Mouse (Mus musculus): ENCODE data around the gene Gm4881. TPM values are rescaled to one million over a fixed set of nuclear protein-coding genes. Genes with fewer than 3 reads are reported as not detected.

Gene Gm4881
- polyA plus RNA-seq, 1 experiment, result not detected

GRCm38 (mm10) chr7:24955226-24955625 lies 10.9 kb upstream of the Gm4881 start:
- Histone ChIP-seq H3K4me3 (ENCODE audit: low read depth, low read length) (peak overlapping the region; percentile 56), H3K4me1 (ENCODE audit: control insufficient read depth, insufficient read depth, insufficient read length, low read length) (peaks cover 6% of the 10 kb centered on the region), H3K36me3 (ENCODE audit: control insufficient read depth, insufficient read depth, low read length) (no peaks in the 10 kb centered on the region), H3K27me3 (ENCODE audit: control insufficient read depth, insufficient read depth, low read length) (peaks cover 39% of the 10 kb centered on the region), H3K27ac (ENCODE audit: insufficient read depth, low read depth, low read length) (no peak overlapping the region)
- TF ChIP-seq CTCF (IDR thresholded peaks at IDR 0.05; ENCODE audit: extremely low read depth, insufficient read length, insufficient replicate concordance, low read depth, low read length) (no peak), POLR2A (IDR thresholded peaks at IDR 0.05; ENCODE audit: low read depth, low read length) (no peak)
- WGBS, result 14% methylated on average over 30 of the region's 33 CpGs

- WGBS, result 4% methylated on average over 30 of the region's 30 CpGs
- no peak for TF ChIP-seq CTCF (IDR thresholded peaks at IDR 0.05; ENCODE audit: extremely low read depth, insufficient read length, insufficient replicate concordance, low read depth, low read length)
- TF ChIP-seq POLR2A (IDR thresholded peaks at IDR 0.05; ENCODE audit: low read depth, low read length), result no peak
- H3K4me3 ChIP-seq (ENCODE audit: low read depth, low read length), result peak overlapping the region; percentile 56
- H3K36me3 ChIP-seq (ENCODE audit: control insufficient read depth, insufficient read depth, low read length), result no peaks in the 10 kb centered on the region
- no peak overlapping the region for H3K27ac ChIP-seq (ENCODE audit: insufficient read depth, low read depth, low read length)
- H3K4me1 ChIP-seq (ENCODE audit: control insufficient read depth, insufficient read depth, insufficient read length, low read length), result peaks cover 6% of the 10 kb centered on the region
- peaks cover 47% of the 10 kb centered on the region for H3K27me3 ChIP-seq (ENCODE audit: control insufficient read depth, insufficient read depth, low read length)
These were observed 10.2 kb upstream of the Gm4881 start for GRCm38 (mm10) chr7:24954450-24954849.

GRCm38 (mm10) chr7:24953966-24954365 lies 9.7 kb upstream of the Gm4881 start:
- Histone ChIP-seq H3K36me3 (ENCODE audit: control insufficient read depth, insufficient read depth, low read length) (no peaks in the 10 kb centered on the region), H3K27ac (ENCODE audit: insufficient read depth, low read depth, low read length) (no peak overlapping the region), H3K4me1 (ENCODE audit: control insufficient read depth, insufficient read depth, insufficient read length, low read length) (peaks cover 6% of the 10 kb centered on the region), H3K27me3 (ENCODE audit: control insufficient read depth, insufficient read depth, low read length) (peaks cover 51% of the 10 kb centered on the region), H3K4me3 (ENCODE audit: low read depth, low read length) (peak overlapping the region; percentile 56)
- TF ChIP-seq POLR2A (IDR thresholded peaks at IDR 0.05; ENCODE audit: low read depth, low read length), result no peak
- WGBS, result 5% methylated on average over 24 of the region's 24 CpGs

GRCm38 (mm10) chr7:24949958-24950623 lies 5.8 kb upstream of the Gm4881 start:
- WGBS, result 5% methylated on average over 8 of the region's 8 CpGs
- H3K27ac ChIP-seq (ENCODE audit: insufficient read depth, low read depth, low read length), result no peak overlapping the region
- TF ChIP-seq CTCF (IDR thresholded peaks at IDR 0.05; ENCODE audit: extremely low read depth, insufficient read length, insufficient replicate concordance, low read depth, low read length) (peak; percentile 76), POLR2A (IDR thresholded peaks at IDR 0.05; ENCODE audit: low read depth, low read length) (no peak)
- no peak overlapping the region for H3K4me3 ChIP-seq (ENCODE audit: low read depth, low read length)
- peaks cover 4% of the 10 kb centered on the region; the same call in 1 of the 2 replicates for H3K4me1 ChIP-seq (ENCODE audit: control insufficient read depth, insufficient read depth, insufficient read length, low read length)
- no peaks in the 10 kb centered on the region for H3K36me3 ChIP-seq (ENCODE audit: control insufficient read depth, insufficient read depth, low read length)
- peaks cover 71% of the 10 kb centered on the region for H3K27me3 ChIP-seq (ENCODE audit: control insufficient read depth, insufficient read depth, low read length)

- Histone ChIP-seq H3K4me1 (ENCODE audit: control insufficient read depth, insufficient read depth, insufficient read length, low read length) (no peaks in the 10 kb centered on the region), H3K36me3 (ENCODE audit: control insufficient read depth, insufficient read depth, low read length) (no peaks in the 10 kb centered on the region), H3K27me3 (ENCODE audit: control insufficient read depth, insufficient read depth, low read length) (peaks cover 72% of the 10 kb centered on the region), H3K4me3 (ENCODE audit: low read depth, low read length) (no peak overlapping the region), H3K27ac (ENCODE audit: insufficient read depth, low read depth, low read length) (no peak overlapping the region)
- no peak for TF ChIP-seq CTCF (IDR thresholded peaks at IDR 0.05; ENCODE audit: extremely low read depth, insufficient read length, insufficient replicate concordance, low read depth, low read length)
- no peak for TF ChIP-seq POLR2A (IDR thresholded peaks at IDR 0.05; ENCODE audit: low read depth, low read length)
- 5% methylated on average over 29 of the region's 29 CpGs for WGBS
These were observed 4.5 kb upstream of the Gm4881 start for GRCm38 (mm10) chr7:24948774-24949173.

GRCm38 (mm10) chr7:24947316-24948048 lies 3.2 kb upstream of the Gm4881 start:
- Histone ChIP-seq H3K4me3 (ENCODE audit: low read depth, low read length) (no peak overlapping the region), H3K27me3 (ENCODE audit: control insufficient read depth, insufficient read depth, low read length) (peaks cover 76% of the 10 kb centered on the region), H3K4me1 (ENCODE audit: control insufficient read depth, insufficient read depth, insufficient read length, low read length) (no peaks in the 10 kb centered on the region), H3K36me3 (ENCODE audit: control insufficient read depth, insufficient read depth, low read length) (no peaks in the 10 kb centered on the region), H3K27ac (ENCODE audit: insufficient read depth, low read depth, low read length) (no peak overlapping the region)
- TF ChIP-seq CTCF (IDR thresholded peaks at IDR 0.05; ENCODE audit: extremely low read depth, insufficient read length, insufficient replicate concordance, low read depth, low read length) (no peak), POLR2A (IDR thresholded peaks at IDR 0.05; ENCODE audit: low read depth, low read length) (no peak)
- 10% methylated on average over 7 of the region's 7 CpGs for WGBS

- TF ChIP-seq POLR2A (IDR thresholded peaks at IDR 0.05; ENCODE audit: low read depth, low read length) (no peak), CTCF (IDR thresholded peaks at IDR 0.05; ENCODE audit: extremely low read depth, insufficient read length, insufficient replicate concordance, low read depth, low read length) (no peak)
- no peak overlapping the region for H3K4me3 ChIP-seq (ENCODE audit: low read depth, low read length)
- H3K4me1 ChIP-seq (ENCODE audit: control insufficient read depth, insufficient read depth, insufficient read length, low read length), result no peaks in the 10 kb centered on the region
- no peak overlapping the region for H3K27ac ChIP-seq (ENCODE audit: insufficient read depth, low read depth, low read length)
- H3K36me3 ChIP-seq (ENCODE audit: control insufficient read depth, insufficient read depth, low read length), result no peaks in the 10 kb centered on the region
- 6% methylated on average over 6 of the region's 6 CpGs for WGBS
- H3K27me3 ChIP-seq (ENCODE audit: control insufficient read depth, insufficient read depth, low read length), result peaks cover 58% of the 10 kb centered on the region
These were observed 653 bp downstream of the Gm4881 start for GRCm38 (mm10) chr7:24943641-24944040.

Measured in small intestine, adult 2 months (tissue).